Mouse (Mus musculus): Measurements from ENCODE around the gene Zic5.

- TF ChIP-seq POLR2A (IDR thresholded peaks at IDR 0.05; ENCODE audit: insufficient read depth, low read depth, low read length) = no peak
- TF ChIP-seq CTCF (IDR thresholded peaks at IDR 0.05; ENCODE audit: insufficient read depth, low read depth, low read length) = no peak
Measured at GRCm38 (mm10) chr14:122453388-122453995, 12.0 kb downstream of the Zic5 start.

Data from olfactory bulb, adult 2 months (tissue).